Mouse (Mus musculus) G1E (cell line): Measurements from ENCODE around the gene Neto2.

Experiments
- CTCF ChIP-seq: IDR thresholded peaks from 2 replicates; pipeline ENCODE4 v1.5.1; 2012; ENCODE audit warnings: low read depth, low read length, inconsistent platforms, mixed read lengths
- GATA1 ChIP-seq: IDR thresholded peaks from 2 replicates; pipeline ENCODE4 v1.6.1; 2012; ENCODE audit warnings: borderline replicate concordance, low read length, inconsistent platforms, mixed read lengths
- GATA2 ChIP-seq: IDR thresholded peaks from 2 replicates; pipeline ENCODE4 v1.6.1; 2012; ENCODE audit warnings: low read depth, low read length, inconsistent platforms, borderline replicate concordance
- POLR2AphosphoS5 ChIP-seq: IDR thresholded peaks from 2 replicates; pipeline ENCODE4 v1.6.1; 2012; ENCODE audit warnings: low read depth, low read length, inconsistent platforms; ENCODE audit not compliant: insufficient replicate concordance
- TAL1 ChIP-seq: conservative IDR thresholded peaks from 2 replicates; pipeline ENCODE4 v1.6.1; 2012; ENCODE audit warnings: low read depth, low read length, inconsistent platforms, mixed read lengths

DNA sequence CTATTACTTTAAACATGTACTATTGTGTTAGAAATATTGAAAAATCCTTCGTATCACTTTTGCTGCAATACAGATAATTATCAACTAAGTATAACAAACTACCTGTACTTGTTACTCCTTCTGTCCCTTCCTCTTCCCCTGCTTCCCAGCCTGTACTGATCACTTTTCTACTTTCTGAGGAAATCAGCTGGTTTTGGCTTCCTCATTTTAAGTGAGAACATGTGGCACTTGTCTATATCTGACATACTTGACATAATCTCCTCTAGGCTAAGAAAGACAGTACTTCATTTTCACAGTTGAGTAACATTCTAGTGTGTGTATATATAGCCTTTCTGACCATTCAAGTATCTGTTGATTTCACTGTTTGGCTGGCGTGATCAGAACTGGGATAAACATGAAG is 49.5 kb downstream of the Neto2 start:
- no peak for TF ChIP-seq CTCF
- TF ChIP-seq GATA1: no peak
- no peak for TF ChIP-seq TAL1
- no peak for TF ChIP-seq POLR2AphosphoS5
- no peak for TF ChIP-seq GATA2
